Mouse (Mus musculus): ENCODE results near the gene Nadk2.

Gene Nadk2

DNA sequence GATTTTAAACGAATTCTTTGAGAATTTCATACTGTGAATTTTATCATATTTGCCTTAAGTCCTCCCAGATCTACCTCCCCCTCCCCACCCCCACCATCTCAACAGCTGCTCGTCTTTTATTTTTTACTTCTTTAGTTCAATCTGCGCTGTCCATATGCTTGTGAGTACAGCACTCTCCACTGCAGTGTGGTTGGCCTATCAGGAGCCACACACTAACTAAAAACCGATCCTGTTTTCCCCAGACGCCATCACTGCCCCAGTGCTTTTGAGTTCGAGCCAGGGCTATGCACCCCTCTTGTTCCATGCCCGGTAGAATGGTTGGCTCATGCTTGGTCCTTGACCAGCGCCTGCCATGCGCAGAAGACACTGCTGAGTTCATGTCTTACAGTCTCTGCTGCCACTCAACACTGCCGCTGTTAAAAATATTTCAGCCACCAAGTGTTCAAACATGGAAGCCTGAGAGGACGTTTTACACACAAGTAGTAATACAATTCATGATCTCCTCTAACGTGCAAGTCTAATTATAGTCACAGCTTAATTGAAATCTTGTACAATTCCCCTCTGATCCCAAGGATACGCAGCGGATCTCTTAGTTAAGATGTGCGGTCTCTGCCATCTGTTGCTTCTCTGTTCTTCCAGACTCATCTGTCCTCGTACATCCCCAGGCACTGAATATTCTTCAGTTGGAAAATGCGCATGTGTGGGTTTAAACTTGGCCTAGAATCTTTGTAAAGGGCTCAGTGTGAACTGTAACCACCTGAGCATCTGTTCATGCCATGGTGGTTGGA, 17.0 kb downstream of the Nadk2 start:
- no peak for DNase-seq (ENCODE audit: low read depth in 2 of 2, low spot score in 2 of 2)

DNA sequence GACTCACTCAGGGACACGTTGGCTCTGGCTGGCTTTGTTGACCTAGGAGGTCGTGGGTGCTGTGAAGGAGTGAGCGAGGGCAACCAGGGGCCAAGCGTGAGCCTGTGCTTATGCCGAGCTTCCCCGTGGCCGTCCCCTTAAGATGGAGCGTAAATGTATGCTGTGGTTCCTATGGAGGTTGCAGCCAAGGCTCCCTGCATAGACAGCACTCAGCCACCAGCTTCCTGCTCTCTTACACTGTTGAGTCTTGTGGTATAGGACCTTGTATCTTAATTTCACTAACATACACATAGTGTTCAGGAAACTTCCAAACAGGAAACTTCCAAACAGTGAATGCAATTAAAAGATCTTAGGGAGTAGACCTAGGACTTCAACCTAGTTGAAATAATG, 17.6 kb downstream of the Nadk2 start:
- no peak for DNase-seq (ENCODE audit: low read depth in 2 of 2, low spot score in 2 of 2)

DNA sequence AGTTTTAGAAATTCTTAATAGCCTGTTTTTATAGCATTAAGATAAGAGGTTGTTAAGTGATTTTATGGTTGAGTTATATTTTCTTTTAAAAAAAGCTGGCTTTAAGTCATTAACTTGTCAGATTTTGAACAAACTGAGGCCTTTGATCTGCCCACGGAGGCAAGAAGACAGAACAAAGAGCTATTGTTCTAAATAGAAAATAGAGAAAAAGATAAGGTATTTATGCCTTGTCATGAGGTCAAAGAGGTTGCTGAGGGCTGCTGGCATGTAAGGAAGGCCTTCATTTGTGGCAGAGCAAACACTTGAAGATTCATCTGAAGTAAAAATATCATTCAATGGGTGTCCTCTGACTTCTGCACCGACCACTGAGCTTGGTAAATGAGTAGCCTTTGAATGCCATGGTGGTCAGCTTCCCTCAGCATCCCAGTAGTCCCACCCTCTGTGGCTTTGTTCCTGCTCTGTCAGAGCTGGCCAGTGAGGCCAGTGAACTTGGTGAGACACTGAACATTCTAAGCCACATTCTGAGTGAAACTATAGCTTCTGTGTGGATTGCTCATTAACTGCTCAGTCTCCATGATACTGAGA, 18.2 kb downstream of the Nadk2 start:
- no peak for DNase-seq (ENCODE audit: low read depth in 2 of 2, low spot score in 2 of 2)

DNA sequence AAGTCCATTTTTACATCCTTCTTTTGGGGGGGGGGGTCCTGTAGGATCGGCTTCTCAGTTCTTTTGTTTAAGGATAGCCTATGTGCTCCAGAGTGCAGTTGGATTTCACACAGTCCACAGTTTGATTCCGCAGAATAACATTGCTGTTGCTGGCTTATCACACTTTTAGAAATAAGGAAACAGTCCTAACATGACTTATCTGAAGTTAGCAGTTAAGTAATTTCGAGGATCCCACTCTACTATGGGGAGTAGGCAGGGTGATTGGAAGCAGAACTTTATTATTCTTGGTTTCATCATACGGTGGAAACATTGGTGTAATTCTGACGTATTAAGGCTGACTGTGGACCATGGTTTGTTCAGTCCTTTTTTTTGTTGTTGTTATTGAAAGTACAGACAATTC, 19.6 kb downstream of the Nadk2 start:
- no peak for DNase-seq (ENCODE audit: low read depth in 2 of 2, low spot score in 2 of 2)

DNA sequence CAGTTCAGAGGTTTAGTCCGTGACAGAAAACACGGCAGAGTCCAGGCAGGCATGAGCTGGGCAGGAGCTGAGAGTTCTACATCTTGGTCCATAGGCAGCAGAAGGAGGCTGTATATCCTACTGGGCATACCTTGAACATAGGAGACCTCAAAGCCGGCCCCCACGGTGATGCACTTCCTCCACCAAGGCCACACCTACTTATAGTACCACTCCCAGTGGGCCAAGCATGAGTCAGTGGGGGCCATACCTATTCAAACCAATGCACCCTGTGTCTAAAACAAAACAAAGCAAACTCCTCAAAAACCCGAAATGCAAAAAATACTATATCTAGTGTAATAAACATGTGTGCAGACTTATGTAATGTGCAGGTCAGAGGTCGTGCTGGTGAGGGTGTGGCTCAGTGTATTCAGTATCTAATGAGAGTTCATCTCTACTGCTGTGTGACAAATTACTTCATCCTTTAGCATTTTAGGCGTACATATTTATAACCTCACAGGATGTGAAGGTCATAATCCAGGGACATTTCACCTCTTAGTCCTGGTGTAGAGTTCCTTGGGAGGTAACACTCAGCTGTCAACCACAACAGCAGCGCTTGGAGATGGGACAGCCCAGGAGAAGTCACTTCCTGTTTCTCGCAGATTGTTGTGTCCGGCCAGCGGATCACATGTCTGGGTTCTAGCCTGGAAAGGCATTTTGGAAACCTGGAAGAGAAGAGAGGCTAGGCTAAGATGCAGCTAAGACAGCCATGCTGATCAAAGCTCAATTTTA, 22.7 kb downstream of the Nadk2 start:
- DNase-seq (ENCODE audit: low read depth in 2 of 2, low spot score in 2 of 2), result no peak

DNA sequence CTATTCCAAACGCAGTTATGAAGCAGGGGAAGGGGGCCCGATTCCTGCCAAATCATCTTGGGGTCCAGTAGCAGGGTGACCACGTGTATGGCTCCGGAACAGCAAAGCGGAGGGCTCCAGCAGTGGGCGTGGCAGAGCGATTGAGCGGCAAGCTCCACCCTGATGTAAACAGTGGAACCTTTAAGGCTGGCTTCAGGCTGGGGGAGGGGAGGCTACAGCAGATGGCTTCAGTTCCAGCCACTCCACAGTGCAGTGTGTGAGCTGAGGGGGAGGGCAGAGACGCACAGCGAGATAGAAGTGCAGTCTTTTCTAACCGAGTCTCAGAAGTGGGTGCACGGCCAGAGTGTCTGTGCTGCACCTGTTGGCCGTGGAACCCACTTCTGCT, 23.3 kb downstream of the Nadk2 start:
- DNase-seq (ENCODE audit: low read depth in 2 of 2, low spot score in 2 of 2), result no peak

DNA sequence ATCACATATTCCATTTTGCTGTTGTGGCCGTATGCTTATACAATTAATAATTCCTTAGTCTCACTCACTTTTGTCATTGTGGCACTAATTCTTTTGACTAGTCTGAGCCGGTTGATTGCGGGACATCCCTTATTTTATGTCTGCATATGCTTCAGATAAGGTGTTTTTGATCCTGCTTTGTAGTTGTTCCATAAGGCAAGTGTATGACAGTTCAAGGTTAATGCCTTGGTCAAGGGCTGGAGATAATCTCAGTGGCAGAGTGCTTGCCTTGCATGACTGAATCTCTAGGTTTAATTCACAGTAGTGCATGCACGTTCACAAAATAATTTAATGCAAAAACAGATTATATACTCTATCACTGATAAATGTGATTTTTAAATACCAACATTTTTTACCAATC, 25.8 kb downstream of the Nadk2 start:
- DNase-seq (ENCODE audit: low read depth in 2 of 2, low spot score in 2 of 2), result no peak

DNA sequence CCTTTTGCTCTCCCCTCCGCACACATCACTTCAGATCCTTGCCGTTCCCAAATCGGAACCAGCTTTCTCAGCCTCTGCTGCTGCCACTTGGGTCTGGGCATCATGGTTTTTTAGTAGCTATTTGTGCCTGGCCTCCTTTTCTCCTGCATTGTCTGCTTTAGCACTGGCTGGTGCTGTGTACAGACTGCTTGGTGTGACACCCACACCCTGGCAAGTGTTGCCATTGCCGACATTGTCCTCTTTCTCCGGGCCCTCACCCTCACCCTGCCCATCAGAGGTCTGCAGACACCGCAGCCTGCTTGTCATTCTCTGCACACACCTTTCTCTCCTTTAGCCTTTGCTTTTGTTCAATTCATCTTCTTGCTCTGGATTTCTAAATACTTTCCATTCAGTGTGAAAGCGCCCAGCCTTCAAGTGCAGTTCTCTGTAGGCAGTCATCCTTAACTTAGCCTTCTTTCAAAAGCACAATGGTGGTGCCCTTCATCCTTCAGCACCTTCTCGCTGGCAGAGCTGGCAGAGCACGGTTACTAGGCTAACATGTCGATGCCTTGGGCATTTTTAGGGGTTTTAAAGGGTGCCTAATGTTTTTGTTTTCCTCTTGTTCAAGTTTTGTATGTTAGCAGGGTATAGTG, 29.5 kb downstream of the Nadk2 start:
- no peak for DNase-seq (ENCODE audit: low read depth in 2 of 2, low spot score in 2 of 2)

DNA sequence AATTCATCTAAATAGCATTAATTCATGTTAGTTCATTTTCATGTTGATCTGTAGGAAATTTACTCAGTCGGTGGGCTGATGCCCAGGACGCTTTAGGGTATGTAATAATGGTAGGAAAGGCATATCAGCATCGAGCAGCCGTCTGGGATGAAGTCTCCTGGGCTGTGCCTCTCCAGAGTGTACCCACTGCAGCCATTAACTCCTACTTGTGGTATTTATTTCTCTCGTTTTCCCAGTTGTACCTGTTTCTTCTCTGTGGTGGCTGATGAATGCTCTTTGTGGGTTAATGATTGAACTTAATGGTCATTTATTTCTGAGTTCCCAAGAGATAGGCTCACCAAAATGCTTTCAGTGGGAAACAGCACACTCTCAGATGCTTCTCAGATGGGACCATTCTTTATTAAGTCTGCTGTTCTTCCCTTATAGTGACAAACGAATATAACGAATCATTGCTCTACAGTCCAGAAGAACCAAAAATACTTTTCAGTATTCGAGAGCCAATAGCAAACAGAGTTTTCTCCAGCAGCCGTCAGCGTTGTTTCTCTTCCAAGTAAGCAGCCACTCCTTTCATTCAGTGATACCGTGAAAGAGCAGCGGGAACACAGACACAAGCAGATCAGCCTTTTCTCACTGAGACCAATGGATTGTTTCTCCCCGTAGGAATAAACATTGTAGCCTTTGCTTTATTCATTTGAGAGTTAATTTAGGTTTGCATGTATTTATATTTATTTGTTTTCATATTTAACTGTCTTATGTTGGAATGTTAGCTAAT, 35.4 kb downstream of the Nadk2 start:
- DNase-seq (ENCODE audit: low read depth in 2 of 2, low spot score in 2 of 2), result no peak

DNA sequence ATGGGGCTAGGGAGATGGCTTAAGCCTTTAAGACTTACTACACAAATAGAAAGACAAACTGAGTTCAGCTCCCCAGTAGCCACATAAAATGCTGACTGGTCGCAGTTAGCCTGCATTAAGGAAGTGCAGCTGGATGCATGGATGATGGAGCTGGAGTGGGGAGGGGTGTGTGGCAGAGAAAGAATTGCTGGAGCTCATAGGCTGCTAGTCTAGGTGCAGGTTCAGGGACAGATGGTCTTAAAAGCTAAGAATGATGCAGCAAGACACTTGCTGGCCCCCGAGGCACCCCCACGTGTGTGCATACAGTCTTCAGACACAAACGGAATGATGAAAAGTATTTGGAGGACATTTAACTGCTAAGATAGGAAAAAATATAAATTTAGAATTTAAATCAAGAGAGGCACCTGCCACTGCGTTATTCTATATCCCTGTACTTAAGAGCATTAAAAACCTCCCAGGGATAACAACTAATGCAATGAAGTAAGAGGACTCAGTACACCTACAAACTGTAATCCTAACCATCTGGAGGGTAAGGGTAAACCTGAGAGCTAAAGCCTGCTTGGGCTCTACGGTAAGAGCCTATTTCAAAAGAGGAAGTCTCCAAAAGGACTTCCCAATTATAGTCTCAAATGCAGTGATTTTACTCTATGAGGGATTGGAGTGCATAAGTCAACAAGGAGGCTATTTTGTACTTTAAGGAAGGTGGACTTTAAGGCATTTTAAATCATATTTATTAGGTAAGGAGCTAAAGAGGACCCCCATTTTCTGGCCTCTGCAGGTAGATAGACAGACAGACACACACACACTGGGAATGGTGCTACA, 39.7 kb downstream of the Nadk2 start:
- DNase-seq (ENCODE audit: low read depth in 2 of 2, low spot score in 2 of 2), result no peak

DNA sequence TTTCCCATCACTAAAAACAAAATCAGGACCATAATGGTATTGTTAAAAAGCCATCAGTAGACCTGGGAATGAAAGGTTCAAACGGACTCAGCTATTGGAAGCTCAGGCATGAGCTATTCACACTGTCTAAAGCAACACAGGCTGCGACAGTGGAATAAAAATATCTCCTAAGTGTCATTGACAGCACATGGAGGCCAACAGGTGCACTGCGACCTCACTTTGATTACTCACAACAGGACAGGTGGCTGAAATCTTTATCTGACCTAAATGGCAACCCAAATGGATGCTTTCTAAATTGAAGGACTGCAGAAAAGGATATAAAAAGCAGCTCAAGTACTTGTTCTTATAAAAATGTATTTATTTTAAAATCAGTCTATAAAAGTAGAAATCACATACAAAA, 40.6 kb downstream of the Nadk2 start:
- no peak for DNase-seq (ENCODE audit: low read depth in 2 of 2, low spot score in 2 of 2)

DNA sequence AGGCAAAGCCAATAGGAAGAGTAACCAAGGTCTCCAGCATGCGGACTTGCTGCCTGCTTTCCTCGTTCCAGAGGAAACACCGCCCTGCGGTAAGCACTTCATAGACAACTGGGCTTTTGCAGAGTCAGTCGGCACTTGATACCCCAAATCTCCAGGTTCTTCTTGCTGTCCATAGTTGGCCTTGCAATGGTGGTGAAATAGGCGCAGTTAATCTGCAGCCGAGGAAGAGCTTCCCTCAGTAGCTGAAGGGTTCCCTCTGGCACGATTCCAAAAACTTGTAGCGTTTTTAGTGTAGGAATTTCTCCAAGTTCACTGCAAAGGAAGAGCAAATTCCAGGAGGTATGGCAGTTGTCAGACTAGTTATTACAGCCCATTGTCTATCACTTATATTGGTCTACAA, 42.5 kb downstream of the Nadk2 start:
- no peak for DNase-seq (ENCODE audit: low read depth in 2 of 2, low spot score in 2 of 2)

DNA sequence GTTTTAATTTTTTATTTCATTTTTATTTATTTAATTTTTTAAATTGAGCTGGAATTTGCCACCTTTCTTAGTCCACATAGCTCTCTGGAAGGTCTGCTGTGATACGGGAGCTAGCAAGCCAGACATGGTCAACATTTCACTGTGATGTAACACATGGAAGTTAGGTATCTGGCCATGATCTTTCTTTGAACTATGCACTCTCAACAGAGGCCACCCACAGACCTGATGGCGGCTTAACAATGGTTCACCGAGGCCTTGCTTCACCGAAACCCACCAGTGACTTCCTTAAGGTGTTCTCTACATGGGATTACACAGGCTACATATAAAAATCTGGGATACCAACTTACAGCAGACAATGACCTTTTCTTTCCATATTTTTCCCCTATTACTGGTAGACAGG, 43.1 kb downstream of the Nadk2 start:
- no peak for DNase-seq (ENCODE audit: low read depth in 2 of 2, low spot score in 2 of 2)

DNA sequence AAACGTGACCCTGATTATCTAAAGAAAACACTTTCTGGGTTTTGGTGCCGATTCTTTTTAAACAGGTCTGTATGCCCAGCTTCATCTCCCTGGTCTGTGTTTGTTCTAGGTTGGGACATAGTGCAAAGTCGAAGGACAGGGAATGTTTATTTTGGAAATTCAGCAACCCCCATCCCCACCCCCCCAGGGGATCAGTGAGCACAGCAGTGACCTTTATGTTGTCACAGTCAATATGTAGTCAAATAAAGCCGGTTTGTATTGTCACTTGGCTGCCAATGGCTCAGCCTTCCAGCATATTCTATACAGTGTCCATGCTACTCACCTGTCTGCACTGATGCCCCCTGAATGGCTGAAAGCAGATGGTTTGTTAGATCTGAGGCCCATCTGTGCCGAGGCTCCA, 43.5 kb downstream of the Nadk2 start:
- no peak for DNase-seq (ENCODE audit: low read depth in 2 of 2, low spot score in 2 of 2)

DNA sequence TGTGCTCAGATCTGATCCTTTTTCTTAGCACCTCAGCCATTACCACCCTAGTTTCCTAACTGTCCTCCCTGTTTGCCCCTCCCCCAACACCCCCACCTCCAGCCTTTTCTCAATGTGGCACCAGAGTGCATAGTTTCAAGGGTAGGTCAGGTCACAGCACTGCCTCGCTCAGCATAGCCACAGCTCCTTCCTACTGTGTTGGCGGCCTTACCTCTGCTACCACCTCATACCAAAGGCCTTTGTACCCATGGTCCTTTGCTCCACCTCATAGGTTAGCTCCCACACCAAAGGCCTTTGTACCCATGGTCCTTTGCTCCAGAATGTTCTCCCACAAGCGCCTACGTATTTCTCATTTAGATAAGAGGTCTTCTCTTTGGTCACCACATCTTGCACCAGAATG, 47.8 kb downstream of the Nadk2 start:
- no peak for DNase-seq (ENCODE audit: low read depth in 2 of 2, low spot score in 2 of 2)

DNA sequence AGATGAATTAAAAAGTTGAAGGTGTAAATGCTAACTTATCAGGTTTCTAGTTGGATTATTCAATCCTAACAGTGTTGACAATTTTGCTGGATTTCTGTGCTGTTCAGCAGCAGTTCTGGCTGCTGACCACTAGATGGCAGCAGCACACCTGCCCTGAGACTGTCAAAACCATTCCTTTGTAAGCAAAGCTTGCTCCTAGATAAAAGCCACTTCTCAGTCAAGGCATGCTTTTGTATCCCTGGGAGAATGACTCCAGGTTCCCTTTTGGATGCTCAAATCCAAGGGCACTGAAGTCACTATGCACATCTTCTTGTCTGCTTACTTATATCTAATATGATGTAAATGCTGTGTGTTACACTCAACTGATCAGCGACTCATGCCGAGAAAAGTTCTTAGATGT, 49.0 kb downstream of the Nadk2 start:
- peak; percentile 14 to 23 for DNase-seq (ENCODE audit: low read depth in 2 of 2, low spot score in 2 of 2)

DNA sequence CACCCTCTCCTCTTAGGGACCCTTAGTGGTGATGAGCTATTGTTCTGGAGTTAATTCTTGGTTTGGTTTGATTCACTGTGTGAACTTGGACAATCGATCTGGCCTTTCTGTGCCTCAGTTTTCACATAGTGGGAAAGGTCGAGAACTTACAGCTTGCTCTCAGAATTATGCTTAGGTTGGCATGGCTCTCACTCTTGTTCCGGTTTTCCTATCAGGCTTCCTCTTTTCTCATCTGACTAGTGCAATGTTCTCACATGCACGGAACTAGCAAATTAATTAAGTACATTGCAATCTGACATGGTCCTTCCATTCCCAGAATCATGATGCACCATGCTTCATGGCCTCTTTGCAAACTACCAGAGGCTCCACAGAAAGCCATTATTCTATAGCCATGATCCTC, 51.9 kb downstream of the Nadk2 start:
- DNase-seq (ENCODE audit: low read depth in 2 of 2, low spot score in 2 of 2), result no peak

DNA sequence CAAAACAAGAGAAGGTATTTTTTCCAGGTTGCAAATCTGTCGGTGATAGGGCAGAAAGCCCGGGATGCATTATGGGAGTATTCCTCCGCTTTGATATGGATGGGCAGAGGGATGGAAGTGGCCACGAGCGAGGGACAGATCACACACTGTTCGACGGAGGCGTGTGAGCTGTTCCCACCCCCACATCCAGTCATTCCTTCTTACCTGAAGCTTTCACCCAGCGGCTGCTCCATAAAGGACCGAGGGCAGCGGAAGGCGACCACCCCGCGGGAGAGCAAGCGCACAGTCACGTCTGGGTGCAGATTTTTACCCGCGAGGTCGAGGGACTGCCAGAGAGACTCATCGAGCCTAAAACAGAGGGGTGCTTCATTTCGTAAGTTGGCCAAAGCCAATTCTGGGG, 53.8 kb downstream of the Nadk2 start:
- no peak for DNase-seq (ENCODE audit: low read depth in 2 of 2, low spot score in 2 of 2)

DNA sequence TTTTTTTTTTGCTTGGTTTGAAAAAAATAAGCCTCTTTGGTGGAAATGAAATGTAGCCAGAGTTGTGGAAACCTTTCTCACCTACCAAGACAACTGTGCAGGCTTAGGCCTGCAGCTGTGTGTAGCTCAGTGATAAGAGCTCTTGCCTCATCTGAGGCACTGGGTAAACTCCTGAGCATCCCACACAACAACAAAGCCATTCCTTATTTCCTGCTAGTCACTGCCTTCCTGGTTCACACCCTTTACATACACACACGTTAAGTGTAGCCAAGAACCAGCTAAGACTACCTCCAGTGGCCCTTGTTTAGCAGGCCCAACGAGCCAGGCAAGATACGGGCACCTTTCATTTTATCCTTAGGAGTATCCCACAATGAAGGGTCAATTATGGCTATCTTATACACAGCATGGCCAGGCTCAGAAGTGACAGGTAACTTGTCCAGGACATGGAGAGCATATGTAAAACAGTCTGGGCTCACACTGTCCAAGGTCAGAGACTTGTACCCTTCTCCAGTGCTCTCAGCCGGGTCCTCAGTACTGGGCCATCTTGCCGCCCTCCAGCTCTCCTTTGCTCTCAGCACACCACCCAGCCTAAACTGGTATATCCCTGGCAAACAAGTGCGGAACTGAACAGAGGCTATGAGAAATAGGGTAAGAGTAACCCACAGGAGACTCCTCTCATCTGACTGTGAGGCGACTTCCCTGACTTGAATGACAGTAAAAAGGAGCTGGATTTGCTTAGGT, 56.2 kb downstream of the Nadk2 start:
- DNase-seq (ENCODE audit: low read depth in 2 of 2, low spot score in 2 of 2), result no peak

Measured in CD8-positive naive resting alpha-beta T cell, adult 2 months (primary cell).